Mouse (Mus musculus) adrenal gland, adult 2 months (tissue): ENCODE results near the gene Cnr2. TPM values are rescaled to one million over a fixed set of nuclear protein-coding genes. Genes with fewer than 3 reads are reported as not detected.

ENCODE experiments used
- DNase-seq: peaks from one replicate; pipeline ENCODE4 v3.0.0; 2021
- long read RNA-seq: library from polyadenylated mRNA; stranded (forward); transcript quantifications from one replicate; pipeline ENCODE4 v2.0.0, GENCODE M21; 2021
- polyA plus RNA-seq: library from polyadenylated mRNA; depleted of rRNA; stranded (reverse); fragments of >200 nt; gene quantifications from 2 replicates; pipeline ENCODE4 v1.2.3, GENCODE M21; 2012; rRNA removed
- total RNA-seq, 2 experiments: library from RNA; stranded (reverse); gene quantifications; 2 replicates each; pipeline ENCODE4 v1.2.3; 2021

The Cnr2 gene
- total RNA-seq, result 1 to 10 TPM in 1 of 2 experiments, under 1 TPM in 1; 0.92 to 2.5 TPM
- polyA plus RNA-seq, result 1.8 and 2.1 TPM in 2 replicates
- long read RNA-seq, result 0 reads

DNA sequence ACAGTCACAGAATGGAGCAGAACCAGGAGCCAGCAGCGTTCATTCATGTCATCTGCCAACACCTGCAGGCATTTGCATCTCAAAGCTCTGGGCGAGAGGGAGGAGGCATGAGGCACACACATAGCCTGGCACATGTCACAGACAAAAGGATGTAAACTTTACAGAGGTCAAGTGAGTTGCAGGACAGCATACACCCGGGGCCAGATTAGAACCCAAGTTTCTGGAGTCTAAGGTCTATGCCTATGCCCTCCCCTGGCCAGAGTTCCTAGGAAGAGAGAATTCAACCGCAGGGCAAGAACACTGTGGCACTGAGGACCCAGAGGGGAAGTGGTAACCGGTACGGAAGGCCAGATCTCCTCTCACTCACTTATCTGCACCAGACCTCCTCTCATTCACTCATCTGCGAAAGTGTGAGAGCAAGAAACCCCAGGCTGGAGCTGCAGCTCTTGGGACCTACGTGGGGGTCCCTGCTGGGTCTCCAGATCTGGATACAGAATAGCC, at the start of gene Cnr2:
Cnr2 (plus strand) TSS at position 324 of the 501 bp plus-strand sequence.
- no peak for DNase-seq

DNA sequence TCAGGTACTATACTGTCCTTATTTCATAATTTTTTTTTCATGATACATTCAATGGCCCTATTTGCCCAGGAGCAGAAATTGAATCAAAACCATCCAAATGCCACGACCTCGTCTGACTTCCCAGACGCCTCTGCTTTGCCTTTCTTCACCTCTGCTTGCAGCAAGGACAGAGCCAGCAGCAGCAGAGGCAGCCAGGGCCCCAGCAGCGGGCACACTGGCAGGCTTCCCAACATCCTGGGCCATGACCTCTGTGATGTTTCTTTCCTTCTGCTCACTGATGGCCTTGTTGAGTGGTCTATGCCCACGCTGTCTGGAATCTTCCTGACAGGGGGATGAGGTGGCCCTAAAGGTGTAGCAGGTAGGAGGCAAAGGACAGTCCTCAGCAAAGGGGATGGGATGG, 47.6 kb upstream of the Cnr2 start:
- DNase-seq, result peak; percentile 86

DNA sequence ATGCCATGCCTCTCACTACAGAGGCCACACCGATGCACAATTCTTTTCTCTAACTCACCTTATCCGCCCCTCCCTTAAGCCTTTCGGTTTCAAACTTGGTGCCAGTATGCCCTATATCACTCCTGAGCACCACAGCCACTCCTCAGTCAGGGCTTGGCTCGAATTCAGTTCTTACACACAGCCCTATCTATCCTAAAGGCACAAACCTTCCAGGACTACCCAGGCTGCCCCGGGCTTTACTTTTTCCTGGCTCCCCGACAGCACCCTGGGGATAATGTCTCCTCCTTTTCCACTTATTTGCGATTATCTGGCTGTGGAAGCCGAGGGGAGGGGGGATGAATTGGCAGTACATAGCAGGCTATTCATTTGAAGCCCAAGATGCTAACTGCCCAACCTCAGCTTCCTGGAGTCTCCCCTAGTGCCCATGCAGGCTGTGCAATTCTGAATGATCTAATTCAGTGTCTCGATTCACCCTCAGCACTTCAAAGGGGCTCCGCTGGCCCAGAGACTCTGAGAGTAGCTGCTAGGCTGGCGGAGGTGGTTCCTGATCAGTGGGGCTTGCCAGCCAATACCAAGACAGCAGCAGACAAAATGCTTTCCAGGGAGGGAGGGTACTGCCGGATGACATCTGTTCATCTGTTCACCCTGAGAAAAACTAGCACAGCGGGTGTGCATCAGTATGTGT, 44.6 kb upstream of the Cnr2 start:
- DNase-seq, result no peak

DNA sequence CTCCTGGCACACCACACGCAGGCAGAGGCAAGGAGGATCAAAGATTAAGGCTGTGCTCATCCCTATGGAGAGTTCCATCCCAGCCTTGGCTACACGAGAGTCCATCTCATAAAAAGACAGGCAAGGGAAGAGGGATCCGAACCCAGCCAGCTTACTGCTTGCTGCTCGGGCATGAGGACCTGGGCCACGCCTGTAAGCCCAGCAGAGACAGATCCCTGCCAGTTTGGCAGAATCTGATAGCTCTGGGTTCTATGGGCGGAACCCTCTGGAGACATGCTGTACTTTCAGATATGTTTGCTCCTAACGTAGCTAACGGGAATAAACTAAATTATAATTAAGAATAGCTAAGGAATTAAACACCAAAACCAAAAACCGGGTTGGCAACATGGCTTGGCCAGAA, 43.3 kb upstream of the Cnr2 start:
- DNase-seq, result no peak

DNA sequence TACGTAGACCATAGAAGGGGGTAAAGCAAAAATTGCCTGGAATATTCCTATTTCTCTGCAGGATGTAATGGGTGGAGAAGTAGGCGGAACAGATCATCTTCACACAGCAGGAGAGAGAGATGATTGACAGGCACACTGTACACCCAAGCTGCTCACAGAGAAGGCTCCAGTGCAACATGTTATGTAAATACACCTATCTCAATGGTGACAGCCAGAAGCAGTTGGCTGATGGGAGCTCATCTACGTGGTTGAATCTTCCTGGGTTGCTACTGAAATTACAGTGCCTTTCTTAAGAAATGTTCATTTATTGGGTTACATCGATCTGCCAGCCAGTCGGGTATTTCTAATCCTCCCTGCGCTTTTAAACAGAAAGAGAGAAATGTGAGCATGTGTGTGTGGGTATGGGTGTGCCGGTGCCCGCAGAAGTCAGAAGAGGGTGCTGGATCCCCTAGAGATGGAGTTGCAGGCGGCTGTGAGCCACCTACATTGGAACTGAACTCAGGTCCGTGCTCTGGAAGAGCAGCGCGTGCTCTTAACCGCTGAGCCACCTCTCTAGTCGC, 41.1 kb upstream of the Cnr2 start:
- no peak for DNase-seq

DNA sequence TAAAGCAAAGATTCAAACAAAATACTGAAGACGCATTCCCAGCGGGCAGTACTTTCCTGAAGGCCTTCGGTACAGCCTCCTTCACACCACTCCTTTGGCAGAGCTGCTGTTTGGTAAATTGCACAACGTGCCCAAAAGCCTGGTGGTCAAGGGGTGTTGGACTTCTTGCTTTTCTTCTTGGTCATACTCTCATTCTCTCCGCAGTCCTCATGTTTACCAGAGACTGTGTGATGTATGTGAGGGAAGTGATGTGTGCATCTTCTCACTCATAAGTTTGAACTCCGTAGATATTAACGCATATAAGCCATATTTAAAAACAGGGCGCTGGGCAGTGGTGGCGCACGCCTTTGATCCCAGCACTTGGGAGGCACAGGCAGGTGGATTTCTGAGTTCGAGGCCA, 40.6 kb upstream of the Cnr2 start:
- no peak for DNase-seq

DNA sequence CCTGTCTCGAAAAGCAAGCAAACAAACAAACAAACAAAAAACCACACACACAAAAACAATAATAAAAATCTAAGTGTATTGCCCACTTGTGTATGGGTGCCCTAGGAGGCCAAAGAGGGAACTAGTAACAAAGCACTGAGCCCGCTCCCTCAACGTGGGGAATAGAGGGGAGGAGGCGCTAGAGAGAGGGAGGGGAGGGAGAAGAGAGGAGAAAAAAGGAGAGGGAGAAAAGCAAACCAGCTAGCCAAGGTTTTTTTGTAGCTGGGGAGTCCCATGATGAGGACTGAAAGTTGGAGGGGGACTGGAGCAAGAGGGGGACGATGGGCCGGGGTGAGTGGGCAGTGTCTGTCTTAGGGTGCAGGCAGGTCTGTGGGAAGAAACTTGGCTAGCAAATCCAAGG, 40.1 kb upstream of the Cnr2 start:
- peak; percentile 47 for DNase-seq

DNA sequence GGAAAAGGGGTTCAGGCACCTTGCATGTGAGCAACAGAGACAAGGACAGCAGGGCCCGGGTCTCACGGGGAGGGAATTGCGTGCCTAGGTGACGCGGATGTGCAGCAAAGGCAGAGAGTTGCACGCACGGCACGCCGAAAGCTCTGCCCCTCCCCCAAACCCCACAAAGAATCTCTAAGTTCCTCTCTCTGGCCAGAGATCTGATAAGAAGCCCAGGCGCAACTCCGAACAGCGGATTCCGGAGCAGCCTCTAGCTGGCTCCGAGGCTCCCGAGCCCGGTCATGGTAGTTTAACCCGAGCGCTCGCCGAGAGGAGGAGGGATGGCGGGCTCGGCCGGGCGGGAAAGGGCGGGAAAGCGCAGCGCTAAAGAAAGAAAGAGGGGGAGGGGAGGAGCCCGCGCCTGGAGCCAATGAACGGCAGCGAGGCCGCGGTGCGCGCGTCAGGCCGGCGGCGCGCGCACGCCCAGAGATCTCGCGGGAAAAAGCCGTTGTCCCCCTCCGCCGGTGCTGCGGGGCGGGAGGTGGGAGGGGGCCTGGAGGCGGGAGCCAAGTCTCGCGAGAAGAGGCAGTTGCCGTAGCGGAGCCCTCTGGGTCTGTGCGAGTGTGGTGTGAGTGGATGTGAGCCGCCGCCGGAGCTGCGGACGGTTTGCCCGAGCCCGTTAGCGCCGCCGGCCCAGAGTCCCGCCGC, 39.5 kb upstream of the Cnr2 start, which contains the start of gene Srsf10:
Srsf10 (plus strand) TSS at position 212 of the 687 bp plus-strand sequence.
- peak; percentile 99 for DNase-seq

DNA sequence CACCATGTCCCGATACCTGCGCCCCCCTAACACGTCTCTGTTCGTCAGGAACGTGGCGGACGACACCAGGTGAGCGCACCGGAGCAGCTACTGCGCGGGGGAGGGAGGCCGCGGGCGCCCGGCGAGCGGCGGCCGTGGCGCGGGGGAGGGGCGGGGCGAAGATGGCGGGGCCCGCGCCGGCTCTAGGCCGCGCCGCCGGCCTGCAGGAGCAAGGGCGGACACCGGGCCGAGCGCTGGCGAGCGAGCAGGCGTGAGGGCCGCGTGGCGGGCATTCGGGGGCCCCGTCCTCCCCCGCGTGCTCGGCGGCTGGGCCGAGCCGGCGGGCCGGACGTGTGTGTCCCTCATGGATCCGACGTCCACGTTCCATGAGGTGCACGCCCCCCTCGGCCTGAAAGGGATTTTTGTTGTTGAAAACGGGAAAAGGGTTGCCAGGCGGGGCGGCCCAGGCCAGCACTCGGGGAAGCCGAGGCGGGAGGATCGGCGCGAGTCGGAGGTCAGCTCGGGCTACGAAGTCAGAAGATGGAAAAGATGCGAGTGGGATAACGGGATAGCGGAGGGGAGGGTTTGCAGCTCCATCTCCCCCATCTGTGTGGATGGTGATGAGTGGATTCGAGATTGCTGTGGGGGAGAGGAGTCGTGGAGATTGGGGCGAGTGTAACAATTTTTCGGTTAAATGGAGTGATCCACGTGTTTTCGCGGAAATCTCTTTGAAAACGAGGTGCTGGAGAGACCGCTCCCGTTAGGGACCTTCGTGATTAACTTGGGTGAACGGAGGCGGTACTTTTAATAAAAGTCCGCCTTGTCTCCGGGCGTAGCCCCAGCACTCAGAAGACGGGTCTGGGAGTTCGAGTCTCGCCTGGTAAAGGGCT, 38.7 kb upstream of the Cnr2 start:
- DNase-seq, result peak; percentile 82

DNA sequence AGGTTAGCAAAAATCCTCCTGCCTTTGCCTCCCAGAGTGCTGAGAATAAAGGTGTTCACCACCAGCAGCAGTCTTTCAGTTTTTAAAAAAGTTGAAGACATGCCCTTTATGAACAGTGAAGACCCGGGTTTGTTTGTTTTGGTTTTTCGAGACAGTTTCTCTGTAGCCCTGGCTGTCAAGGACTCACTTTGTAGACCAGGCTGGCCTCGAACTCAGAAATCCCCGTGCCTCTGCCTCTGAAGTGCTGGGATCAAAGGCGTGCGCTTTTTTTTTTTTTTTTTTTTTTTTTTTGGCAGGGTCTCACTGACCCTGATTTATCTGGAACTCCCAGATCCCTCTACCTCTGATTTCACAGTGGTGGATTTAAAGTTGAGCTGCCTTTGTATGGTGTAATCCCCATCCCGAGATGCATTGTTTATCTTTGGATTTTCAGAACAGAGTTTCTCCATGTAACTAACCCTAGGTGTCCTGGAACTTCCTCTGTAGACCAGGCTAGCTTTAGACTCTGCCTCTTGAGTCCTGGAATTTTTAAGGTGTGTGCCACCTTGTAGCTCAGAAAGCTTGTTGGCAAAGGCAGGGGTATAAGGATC, 37.5 kb upstream of the Cnr2 start:
- no peak for DNase-seq

DNA sequence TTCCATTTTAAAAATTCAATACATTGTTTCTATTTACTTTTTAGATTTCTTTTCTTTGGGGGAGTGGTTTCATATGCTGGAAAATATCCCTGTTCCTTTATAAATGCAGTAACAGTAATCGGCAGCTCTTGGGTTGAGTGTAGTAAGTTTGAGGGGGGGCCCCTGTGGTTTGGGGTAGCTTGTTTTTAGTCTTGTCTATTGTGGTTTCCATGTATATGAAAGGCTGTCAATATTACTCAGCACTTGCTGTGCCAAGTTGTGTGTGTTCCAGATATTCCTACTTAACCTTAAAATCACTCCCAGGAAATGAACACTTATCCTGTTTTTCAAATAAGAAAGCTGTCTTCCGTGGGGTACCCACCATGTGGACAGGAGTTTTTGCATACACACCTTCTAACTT, 26.2 kb upstream of the Cnr2 start:
- DNase-seq, result no peak

DNA sequence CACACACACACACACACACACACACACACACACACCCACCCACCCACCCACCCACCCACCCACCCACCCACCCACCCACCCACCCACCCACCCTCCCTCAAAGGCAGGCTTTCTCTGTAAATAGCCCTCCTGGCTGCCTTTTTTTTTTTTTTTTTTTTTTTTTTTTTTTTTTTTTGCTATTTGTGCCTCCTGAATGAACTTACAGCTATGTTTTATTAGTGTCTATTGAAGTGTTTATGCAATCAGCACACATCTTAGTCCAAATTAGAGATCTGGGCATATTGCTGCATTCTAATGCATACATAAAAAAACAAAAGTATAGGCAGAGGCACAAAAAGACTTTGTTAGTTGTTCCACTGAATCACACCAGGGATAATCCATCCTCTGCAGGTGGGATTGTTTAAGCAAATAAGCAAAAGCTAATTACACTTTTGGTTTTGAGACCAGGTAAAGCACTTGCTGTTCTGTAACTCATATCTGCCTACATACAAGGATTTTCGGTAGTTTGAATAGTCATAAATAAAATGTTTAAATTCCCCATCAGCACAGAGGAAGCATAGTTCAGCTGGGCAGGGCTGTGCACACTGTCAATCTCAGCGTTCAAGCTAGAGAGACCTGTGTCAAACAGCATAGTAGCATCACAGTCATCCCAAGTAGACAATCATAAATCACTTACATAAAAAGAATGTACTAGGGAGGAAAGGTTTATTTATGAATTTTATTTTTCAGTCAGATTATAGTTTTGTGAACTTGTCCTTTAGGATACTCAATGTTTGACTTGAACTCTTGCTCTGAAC, 24.8 kb upstream of the Cnr2 start:
- DNase-seq, result no peak

DNA sequence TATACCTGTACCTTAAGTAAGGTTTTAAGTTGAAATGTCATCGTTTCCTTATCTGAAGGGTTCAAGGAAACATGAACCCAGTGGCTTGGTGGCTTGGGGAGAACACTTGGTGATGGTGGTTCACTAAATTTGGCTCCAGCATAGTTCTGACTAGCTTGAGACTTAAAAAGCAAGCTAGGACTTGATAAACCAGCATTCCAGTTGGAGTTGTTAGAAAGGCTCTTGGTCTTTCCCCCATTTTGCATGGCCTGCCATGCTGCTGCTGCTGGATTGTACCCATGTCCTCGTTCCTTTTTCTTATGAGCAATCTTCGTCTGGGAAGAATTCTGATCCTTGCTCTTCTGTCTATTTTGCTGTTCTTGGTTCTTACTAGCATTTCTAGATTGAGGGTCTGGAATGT, 23.2 kb upstream of the Cnr2 start:
- DNase-seq, result no peak

DNA sequence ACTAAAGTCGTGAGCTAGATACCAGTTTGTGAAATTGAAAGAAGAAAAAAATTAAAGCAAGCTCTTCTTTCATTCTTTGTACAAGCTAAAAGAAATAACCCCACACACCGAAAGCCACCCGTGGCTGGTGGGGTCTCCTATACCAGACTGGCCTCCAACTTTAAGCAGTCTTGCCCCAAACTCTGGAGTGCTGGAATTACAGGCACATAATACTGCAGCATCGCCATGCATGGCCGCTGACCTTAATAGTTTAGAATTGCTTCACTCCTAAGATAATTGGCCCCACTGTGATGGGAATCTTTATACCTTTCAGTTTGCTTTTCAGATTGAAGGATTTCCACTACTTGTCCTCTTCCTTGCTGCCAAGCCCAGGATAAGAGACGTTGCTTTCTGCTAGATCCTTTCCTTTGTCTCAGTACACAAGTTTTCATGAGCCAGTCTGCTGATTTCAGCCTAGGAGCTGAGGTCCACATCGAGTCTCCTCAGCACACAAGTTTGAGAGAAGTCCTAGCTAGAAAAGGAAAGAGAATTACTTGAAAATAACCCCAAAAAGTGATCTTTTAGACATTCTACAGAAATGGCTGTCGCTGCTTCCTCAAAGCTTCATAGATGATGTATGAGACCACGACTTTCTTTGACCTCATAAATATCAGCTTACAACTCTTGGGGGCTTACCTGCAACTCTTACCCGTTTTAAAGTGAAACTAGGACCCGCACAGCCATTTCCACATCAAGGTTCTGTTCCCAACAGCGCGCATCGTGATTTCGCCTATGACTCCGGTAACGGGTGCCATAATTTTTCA, 22.4 kb upstream of the Cnr2 start:
- peak; percentile 52 for DNase-seq

DNA sequence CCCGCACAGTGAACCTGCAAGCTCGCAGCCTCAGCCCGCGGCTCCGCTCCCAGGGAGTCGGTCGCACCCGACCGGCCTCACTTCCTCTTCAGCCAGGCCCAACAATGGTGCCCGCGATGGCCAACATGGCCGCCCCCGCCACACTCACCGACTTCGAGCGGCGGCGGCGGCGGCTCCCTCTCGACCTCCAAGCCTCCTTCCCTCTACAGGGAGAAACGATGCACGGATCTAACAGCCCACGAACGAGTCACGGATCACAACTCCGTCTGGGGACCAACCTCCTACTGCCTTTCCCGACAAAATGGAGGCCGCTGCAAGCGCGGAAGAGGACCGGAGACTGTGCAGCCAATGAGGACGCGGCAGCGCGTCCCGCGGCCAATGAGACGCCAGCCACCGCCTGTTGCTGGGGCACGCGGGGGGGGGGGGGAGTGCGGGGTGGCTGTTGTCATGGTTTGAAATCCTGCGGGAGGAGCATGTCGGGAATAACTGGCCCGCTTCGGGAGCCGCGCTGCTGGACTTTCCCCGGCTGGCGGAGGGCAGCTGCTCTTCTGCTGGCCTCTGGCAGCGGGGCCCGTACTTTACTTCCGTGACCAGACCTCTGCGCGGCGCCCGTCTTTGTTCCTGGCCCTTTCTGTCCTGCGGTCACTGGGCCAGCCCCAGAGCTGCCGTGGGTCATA, 21.5 kb upstream of the Cnr2 start, which contains the start of gene Pnrc2:
Pnrc2 (minus strand) TSS at position 325 of the 677 bp plus-strand sequence.
- peak; percentile 95 for DNase-seq

DNA sequence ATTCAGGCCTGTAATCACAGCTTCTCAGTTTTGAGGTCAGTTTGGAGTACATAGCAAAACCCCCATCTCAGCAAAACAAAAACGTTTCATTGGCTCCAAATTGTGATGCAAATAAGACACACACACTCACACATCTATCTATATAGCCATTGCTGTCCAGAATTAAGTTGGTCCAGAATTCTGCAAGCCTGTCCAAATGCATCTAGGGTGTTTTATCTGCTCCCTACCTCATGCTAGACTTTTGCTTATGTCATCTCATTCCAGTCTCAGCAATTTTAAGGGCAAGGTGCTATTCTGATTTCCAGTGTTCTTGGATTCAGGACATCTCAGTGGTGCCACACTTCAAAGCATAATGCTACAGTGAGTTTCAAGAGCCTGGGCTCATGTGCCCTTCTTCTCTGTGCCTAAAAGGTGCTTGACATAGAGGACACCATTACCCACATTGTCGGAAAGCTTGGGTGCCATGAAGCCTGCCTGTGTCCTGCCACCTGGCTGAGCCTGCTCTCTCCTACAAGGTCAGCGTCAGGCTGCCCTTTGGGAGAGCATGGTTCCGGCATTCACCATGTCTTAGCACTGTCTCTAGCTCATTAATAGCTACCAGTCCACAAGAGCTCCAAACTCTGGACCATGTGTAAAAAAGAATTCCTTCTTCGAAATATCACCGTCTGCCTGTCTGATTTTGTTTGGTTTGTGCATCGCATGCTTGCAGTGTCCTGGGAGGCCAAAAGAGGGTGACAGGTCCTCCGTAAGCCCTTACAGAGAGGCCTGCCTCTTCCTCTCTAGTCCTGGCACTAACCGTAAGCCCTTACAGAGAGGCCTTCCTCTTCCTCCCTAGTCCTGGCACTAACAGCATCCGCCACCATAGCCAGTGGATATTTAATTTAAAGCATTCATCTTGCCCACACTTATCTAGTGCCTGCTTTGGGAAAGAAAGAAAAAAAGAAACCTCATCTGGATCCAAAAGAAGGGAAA, 20.3 kb upstream of the Cnr2 start:
- DNase-seq, result no peak

DNA sequence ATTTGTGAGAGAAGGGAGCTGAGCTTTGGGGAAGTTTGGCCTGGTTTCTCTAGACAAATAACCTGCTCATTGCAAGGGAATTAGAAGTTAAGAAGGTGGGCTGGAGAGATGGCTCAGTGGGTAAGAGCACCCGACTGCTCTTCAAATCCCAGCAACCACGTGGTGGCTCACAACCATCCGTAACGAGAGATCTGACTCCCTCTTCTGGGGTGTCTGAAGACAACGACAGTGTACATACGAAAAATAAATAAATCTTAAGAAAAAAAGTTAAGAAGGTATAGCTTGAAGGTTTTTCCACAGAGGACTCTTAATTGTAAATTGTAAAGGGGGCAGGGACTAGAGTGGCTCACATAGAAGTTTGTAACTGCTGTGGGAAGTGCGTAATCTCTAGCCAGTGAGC, 19.6 kb upstream of the Cnr2 start:
- DNase-seq, result no peak

DNA sequence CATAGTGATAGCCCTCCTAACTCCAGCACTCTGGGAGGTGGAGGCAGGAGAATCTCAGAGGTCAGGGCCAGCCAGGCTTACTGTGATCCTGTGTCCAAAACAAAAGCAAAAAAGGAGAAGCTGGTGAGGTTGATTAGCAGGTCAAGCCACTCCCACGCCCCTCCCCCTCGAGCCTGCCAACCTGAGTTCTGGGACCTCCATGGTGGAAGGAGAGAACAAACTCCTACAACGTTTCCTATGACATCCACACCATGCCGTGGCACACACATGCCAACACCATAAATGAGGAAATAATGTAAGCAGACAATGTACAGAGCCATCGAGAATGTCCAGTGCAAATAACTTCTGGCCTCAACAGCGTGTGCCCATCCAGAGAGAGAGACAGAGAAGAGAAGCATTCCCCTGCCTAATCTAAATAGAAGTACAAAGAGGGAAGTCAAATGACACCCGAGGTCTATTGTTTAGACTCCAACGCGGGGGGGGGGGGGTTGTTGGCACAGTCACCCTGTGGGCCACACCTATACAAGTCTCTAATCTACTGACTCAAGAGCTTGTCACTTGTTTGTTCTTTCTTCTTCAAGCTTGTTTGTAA, 19.1 kb upstream of the Cnr2 start:
- DNase-seq, result peak; percentile 66
